Mouse (Mus musculus): ENCODE measurements around the gene Nhs. TPM values are rescaled to one million over a fixed set of nuclear protein-coding genes. Genes with fewer than 3 reads are reported as not detected.
A peak's percentile ranks its signal among the peaks of the same experiment; 100 is the strongest.

Gene Nhs
- polyA plus RNA-seq, 1 experiment from 2014 or later = 4.6 TPM

DNA sequence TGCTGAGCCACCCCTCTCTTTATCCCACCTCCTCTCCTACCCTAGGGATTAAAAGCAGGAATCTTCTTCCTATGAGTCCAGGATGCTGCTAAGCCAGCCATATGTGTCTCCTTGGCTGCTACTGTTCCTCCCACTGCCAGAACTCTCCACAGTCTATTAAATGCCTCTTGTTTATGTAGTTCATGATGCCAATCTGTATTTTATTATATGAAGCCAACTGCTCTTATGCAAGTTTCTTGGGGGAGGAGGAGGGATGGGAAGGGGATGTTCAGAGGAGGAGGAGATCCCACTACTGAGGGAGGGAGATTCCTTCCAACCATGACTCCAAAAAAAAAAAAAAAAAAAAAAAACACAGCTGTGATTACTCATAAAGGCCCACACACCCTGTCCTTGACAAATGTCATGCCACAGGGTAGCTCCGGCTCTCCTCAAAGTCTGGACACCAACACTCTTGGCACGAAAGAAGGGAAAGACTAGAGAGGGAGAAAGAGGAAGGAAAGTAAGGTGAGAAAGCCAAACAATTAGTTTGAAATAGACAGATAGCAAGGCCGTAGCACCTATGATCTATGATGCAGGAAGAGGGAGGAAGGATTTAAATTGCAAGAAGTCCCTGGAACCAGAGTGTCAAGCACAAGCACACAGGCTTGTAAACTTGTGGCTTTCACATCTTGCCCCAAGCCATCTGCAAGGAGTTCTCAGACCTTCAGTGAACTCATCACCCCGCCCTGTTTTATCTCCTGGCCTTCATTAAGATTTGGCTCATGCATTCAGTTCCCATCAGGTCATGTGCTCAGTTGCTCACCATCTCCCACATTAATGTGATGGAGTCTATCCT lies 74.3 kb downstream of the Nhs start:
- no peak for ATAC-seq (ENCODE audit: low FRiP score)
- Histone ChIP-seq H3K9me3 (replicated peaks) (no peaks in the 10 kb centered on the region), H3K27ac (replicated peaks) (no peak overlapping the region), H3K4me3 (replicated peaks) (no peak overlapping the region), H3K9ac (replicated peaks) (no peak overlapping the region), H3K4me2 (no peak overlapping the region), H3K27me3 (replicated peaks) (peaks cover 43% of the 10 kb centered on the region; the same call in 1 of the 2 replicates), H3K36me3 (no peaks in the 10 kb centered on the region), H3K4me1 (no peaks in the 10 kb centered on the region)
- 87% methylated on average over 4 of the region's 4 CpGs for WGBS

DNA sequence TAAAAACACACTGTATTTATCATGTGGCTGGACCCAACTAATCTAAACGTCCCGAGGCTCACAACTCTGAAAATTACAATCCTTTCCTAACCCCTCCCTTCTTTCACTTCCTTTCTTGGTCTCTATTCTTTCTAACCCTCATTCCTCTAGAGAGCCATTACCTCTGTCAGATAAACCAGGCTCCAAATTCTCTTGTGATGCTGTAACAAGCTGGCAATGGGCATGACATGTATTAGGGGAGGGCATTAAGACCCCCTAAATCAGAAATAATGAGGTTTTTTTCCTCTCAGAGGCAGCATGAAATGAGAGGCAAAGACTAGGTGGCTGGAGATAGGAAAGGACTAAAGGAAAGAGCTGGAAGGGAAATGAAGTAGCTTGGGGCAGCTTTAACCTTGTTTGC lies 96.4 kb downstream of the Nhs start:
- Histone ChIP-seq H3K36me3 (no peaks in the 10 kb centered on the region), H3K27me3 (replicated peaks) (peaks cover 18% of the 10 kb centered on the region; the same call in 1 of the 2 replicates), H3K4me1 (no peaks in the 10 kb centered on the region), H3K4me3 (replicated peaks) (no peak overlapping the region), H3K9ac (replicated peaks) (no peak overlapping the region), H3K4me2 (no peak overlapping the region), H3K27ac (replicated peaks) (no peak overlapping the region), H3K9me3 (replicated peaks) (no peaks in the 10 kb centered on the region)
- 61% methylated on average over 2 of the region's 2 CpGs for WGBS
- no peak for ATAC-seq (ENCODE audit: low FRiP score)

DNA sequence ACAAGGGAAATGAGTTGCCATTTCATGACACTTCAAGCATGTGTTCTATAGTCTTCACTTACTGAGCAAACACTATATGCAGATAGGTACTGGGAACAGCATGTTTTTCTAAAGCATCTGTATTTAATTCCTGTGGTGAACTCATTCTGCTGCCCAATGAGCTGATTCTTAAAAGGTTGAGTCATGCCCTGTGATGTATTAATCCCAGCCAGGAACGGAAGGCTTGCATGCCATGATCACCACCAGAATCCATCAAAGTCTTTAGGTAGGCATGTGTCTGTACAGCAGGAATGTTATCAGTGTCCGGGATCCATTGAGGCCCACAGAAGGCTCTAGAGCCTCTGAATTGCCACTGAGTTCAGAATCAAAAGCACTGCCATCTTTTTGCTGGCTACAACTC lies 103.9 kb downstream of the Nhs start:
- Histone ChIP-seq H3K27ac (replicated peaks) (no peak overlapping the region), H3K27me3 (replicated peaks) (peaks cover 13% of the 10 kb centered on the region; the same call in 1 of the 2 replicates), H3K36me3 (no peaks in the 10 kb centered on the region), H3K4me2 (no peak overlapping the region), H3K9me3 (replicated peaks) (no peaks in the 10 kb centered on the region), H3K4me3 (replicated peaks) (no peak overlapping the region), H3K4me1 (no peaks in the 10 kb centered on the region), H3K9ac (replicated peaks) (no peak overlapping the region)
- WGBS = 86% methylated on average over 2 of the region's 2 CpGs
- no peak for ATAC-seq (ENCODE audit: low FRiP score)

DNA sequence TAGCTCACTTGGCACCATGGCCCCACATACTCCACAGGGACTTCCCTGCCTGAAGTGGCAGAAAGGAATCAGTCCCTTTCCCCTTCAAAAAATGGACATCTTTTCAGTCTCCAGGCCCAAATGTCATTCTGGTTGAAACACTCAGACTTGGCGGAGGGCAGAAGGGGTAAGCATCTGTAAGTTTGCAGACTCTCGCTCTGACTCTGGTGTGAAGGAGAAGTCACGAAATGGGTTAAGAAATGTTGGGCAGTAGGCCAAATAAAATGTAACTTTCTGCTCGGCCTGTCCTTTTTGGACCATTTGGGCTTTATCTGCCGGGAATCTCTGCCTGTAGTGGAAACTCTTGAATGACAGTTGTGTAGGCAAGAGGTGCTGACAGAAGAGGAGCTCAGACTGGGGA lies 106.0 kb downstream of the Nhs start:
- H3K9ac ChIP-seq (replicated peaks) = no peak overlapping the region
- peaks cover 17% of the 10 kb centered on the region for H3K27me3 ChIP-seq (replicated peaks)
- no peaks in the 10 kb centered on the region for H3K4me1 ChIP-seq
- WGBS = 72% methylated on average over 5 of the region's 5 CpGs
- H3K27ac ChIP-seq (replicated peaks) = no peak overlapping the region
- no peak overlapping the region for H3K4me2 ChIP-seq
- no peaks in the 10 kb centered on the region for H3K9me3 ChIP-seq (replicated peaks)
- ATAC-seq (ENCODE audit: low FRiP score) = no peak
- H3K36me3 ChIP-seq = no peaks in the 10 kb centered on the region
- no peak overlapping the region for H3K4me3 ChIP-seq (replicated peaks)

DNA sequence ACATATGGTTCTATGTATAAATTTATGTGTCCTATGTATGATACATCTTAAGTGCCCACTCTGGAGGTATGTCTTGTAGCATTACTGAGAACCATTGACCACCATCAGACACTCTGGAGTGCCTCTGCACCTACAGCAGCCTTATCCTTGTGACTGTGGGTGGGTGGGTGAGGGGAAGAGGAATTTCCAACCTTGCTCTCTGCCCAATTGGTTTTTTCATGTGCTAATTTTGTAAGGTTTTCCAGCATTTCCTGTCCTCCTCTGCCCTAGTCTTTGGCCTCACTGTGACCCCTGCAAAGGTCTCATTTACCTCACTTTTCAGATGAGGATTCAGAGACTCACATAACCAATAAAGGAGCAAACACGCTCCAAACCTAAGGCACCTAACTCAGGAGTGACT lies 107.0 kb downstream of the Nhs start:
- Histone ChIP-seq H3K4me2 (no peak overlapping the region), H3K9ac (replicated peaks) (no peak overlapping the region), H3K27me3 (replicated peaks) (peaks cover 12% of the 10 kb centered on the region), H3K4me1 (no peaks in the 10 kb centered on the region), H3K36me3 (no peaks in the 10 kb centered on the region), H3K9me3 (replicated peaks) (no peaks in the 10 kb centered on the region), H3K4me3 (replicated peaks) (no peak overlapping the region), H3K27ac (replicated peaks) (no peak overlapping the region)
- 80% methylated on average over 1 of the region's 1 CpGs for WGBS
- no peak for ATAC-seq (ENCODE audit: low FRiP score)

DNA sequence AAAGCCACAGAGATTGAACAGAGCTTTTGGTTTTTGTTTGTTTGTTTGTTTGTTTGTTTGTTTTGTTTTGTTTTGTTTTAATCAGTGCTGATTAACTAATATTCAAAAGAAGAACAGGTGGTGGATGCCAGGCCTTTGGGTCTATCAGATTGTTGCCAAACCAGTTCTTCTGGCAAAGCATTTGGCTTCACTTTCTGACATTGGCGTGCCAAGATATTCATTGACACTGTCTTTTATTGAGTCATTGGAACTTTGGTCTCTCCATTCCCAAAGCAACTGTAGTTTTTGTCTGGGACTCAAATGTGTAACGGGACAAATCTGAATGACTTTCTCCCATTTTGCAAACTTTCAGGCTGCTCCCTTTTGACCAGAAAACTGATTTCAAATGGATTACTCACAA lies 109.9 kb downstream of the Nhs start:
- Histone ChIP-seq H3K9me3 (replicated peaks) (no peaks in the 10 kb centered on the region), H3K9ac (replicated peaks) (no peak overlapping the region), H3K4me3 (replicated peaks) (no peak overlapping the region), H3K4me2 (no peak overlapping the region), H3K36me3 (no peaks in the 10 kb centered on the region), H3K27me3 (replicated peaks) (peaks cover 13% of the 10 kb centered on the region), H3K4me1 (no peaks in the 10 kb centered on the region), H3K27ac (replicated peaks) (no peak overlapping the region)
- 72% methylated on average over 2 of the region's 2 CpGs for WGBS
- no peak for ATAC-seq (ENCODE audit: low FRiP score)

DNA sequence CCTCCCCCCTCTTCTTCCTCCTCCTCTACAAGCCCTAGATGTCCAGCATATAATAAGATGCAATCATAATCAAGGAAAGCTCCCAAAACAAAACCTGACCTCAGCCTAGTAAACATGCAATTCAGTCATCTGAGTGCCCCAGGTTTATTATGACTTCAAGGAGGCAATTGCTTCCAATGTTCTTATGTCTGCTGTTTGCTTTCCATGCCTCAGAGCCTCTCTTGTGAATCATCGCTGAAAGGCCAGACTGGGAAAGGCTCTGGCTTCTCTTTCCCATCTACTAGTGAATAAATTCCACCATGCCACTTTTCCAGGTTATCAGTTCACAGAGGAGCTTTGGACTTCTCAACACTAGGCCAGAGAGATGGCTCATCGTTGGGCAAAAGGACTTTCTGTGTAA lies 114.0 kb downstream of the Nhs start:
- ATAC-seq (ENCODE audit: low FRiP score) = no peak
- Histone ChIP-seq H3K4me2 (no peak overlapping the region), H3K4me1 (no peaks in the 10 kb centered on the region), H3K36me3 (no peaks in the 10 kb centered on the region), H3K9ac (replicated peaks) (no peak overlapping the region), H3K4me3 (replicated peaks) (no peak overlapping the region), H3K9me3 (replicated peaks) (no peaks in the 10 kb centered on the region), H3K27me3 (replicated peaks) (peaks cover 17% of the 10 kb centered on the region), H3K27ac (replicated peaks) (no peak overlapping the region)
- WGBS = 87% methylated on average over 2 of the region's 2 CpGs

DNA sequence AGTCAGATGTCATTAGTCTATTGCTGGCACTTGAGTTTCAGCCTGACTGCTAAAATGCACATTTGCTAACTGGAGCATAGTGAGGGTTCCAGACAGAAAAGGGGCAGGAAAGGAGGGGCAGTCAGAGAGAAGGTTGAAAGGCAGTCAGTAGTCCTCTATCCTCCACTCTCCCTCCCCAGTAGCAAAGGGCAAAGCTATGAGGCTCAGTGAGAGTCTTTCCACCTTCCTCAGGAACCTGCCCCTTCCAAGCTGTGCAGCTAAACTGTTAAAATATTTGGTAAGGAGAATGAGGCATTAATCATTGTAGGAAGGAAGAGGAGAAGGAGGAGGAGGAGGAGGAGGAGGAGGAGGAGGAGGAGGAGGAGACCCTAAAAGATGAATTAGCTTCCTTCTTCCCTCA lies 115.4 kb downstream of the Nhs start:
- no peak for ATAC-seq (ENCODE audit: low FRiP score)
- H3K4me2 ChIP-seq = no peak overlapping the region
- H3K9me3 ChIP-seq (replicated peaks) = no peaks in the 10 kb centered on the region
- peaks cover 12% of the 10 kb centered on the region; the same call in 1 of the 2 replicates for H3K27me3 ChIP-seq (replicated peaks)
- no peaks in the 10 kb centered on the region for H3K4me1 ChIP-seq
- H3K27ac ChIP-seq (replicated peaks) = no peak overlapping the region
- H3K9ac ChIP-seq (replicated peaks) = no peak overlapping the region
- no peaks in the 10 kb centered on the region for H3K36me3 ChIP-seq
- H3K4me3 ChIP-seq (replicated peaks) = no peak overlapping the region

DNA sequence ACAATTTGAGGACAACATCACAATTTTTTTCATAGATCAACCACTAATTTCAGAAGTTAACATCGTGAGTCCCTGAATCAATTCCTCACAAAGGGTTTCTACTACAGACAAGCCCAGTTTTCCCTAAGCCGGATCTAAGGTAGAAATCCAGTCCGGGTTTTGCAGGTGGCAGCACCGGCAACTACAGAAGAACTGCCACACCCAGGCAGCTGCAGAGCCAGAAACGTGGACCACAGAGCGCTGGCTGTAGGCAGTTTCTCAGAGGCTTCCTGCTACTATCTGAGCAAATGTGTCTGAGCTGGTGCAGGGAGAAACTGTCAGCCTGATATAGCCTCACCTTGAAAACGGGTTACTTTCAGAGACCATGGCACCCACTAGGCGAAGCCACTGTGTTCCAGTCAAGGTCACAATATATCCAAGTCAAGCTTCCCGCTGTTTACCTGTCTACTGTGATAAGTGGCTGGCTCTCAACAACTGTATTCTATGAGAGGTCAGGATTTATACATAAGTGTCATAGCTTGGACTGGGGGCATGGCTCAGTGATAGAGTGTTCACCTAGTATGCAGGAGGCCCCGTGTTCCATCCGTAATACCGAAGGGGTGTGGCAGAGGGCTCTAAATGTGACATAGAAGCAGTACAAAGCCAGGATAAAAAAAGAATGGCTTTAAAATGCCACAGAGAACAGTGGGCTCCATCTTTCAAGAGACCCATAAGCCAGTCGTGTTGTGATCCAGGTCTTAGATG lies 134.1 kb downstream of the Nhs start:
- H3K27me3 ChIP-seq (replicated peaks) = peaks cover 44% of the 10 kb centered on the region
- 36% methylated on average over 13 of the region's 13 CpGs for WGBS
- H3K9me3 ChIP-seq (replicated peaks) = no peaks in the 10 kb centered on the region
- no peaks in the 10 kb centered on the region for H3K36me3 ChIP-seq
- H3K27ac ChIP-seq (replicated peaks) = no peak overlapping the region
- H3K4me3 ChIP-seq (replicated peaks) = no peak overlapping the region
- H3K4me2 ChIP-seq = peak overlapping the region; percentile 31
- ATAC-seq (ENCODE audit: low FRiP score) = 0 out of 2 replicates have a peak, but pooled peaks have one; percentile 35
- no peaks in the 10 kb centered on the region for H3K4me1 ChIP-seq
- H3K9ac ChIP-seq (replicated peaks) = no peak overlapping the region

DNA sequence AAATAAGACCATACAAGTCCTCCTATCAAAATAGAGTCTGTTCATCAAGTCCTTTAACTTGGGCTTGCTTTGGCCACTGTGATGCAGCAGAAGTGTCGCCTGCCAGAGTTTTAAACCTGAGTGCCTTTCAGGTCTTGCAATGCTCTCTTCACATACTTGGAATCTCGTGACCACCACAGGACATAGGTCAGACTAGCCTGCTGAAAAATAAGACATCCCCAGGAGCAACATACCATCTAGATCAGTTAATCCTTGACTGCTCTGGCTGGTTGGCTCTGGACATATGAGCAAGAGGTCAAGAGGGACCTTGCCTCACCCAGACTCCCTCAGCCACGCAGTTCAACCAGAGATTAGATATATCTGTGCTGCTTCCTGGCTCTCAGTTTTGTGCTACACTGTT lies 137.8 kb downstream of the Nhs start:
- 0 out of 2 replicates have a peak, but pooled peaks cover 6% of the 10 kb centered on the region for H3K4me1 ChIP-seq
- H3K4me3 ChIP-seq (replicated peaks) = no peak overlapping the region
- no peak overlapping the region for H3K27ac ChIP-seq (replicated peaks)
- peaks cover 37% of the 10 kb centered on the region for H3K27me3 ChIP-seq (replicated peaks)
- H3K9me3 ChIP-seq (replicated peaks) = no peaks in the 10 kb centered on the region
- ATAC-seq (ENCODE audit: low FRiP score) = no peak
- H3K36me3 ChIP-seq = no peaks in the 10 kb centered on the region
- 81% methylated on average over 3 of the region's 3 CpGs for WGBS
- no peak overlapping the region for H3K9ac ChIP-seq (replicated peaks)
- no peak overlapping the region for H3K4me2 ChIP-seq

DNA sequence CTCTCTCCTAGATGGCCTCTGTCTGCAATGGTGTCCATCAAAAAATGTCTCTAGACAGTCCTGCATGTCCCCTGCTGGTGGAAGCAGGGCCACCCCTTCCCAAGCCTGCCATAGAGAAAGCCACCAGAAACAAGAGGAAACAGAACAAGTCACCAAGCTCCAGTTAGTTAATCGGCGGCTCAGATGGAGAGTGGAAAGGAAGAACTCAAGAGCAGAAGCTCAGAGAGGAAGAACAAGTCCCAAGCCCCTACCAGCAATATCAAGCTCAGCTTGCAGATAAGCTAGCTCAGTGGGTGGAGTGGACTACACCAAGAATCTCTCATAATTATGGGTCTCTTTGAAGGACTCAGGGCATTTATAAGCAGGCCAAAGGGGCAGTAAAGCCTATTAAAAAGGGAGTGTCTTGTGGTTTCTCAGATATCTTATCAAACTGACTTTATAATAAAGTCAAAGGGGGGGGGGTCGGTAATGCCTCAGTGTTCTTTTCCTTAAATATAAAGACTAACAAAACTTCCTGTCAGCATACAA lies 139.4 kb downstream of the Nhs start:
- WGBS = 94% methylated on average over 3 of the region's 3 CpGs

DNA sequence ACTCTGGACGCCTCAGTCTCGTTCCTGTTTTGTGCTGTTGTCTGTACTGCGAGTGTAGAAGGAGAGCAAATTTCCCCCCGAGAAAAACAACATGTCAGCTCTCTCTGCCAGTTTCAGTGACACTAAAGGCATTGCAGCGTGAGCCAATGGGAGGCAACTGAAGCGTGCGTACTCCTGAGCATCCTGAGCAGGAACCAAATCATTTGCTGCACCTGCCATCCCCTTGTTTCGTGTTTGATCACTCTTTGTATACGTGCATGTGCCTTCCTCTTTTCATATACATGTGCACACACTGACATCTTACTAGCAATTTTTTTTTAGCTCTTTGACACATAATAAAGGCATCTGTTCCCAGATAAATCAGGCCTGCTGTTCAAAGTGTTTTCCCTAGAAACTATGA lies 142.1 kb downstream of the Nhs start:
- Histone ChIP-seq H3K27ac (replicated peaks) (no peak overlapping the region), H3K9ac (replicated peaks) (no peak overlapping the region), H3K4me2 (peak overlapping the region; percentile 36), H3K27me3 (replicated peaks) (peaks cover 47% of the 10 kb centered on the region), H3K36me3 (no peaks in the 10 kb centered on the region), H3K4me1 (0 out of 2 replicates have a peak, but pooled peaks cover 6% of the 10 kb centered on the region), H3K4me3 (replicated peaks) (no peak overlapping the region), H3K9me3 (replicated peaks) (no peaks in the 10 kb centered on the region)
- peak; percentile 53; the same call in 1 of the 2 replicates for ATAC-seq (ENCODE audit: low FRiP score)
- 39% methylated on average over 9 of the region's 9 CpGs for WGBS

More for the DNA sequence above, 139.4 kb downstream of the Nhs start:
- no peak overlapping the region for H3K4me3 ChIP-seq (replicated peaks)
- H3K36me3 ChIP-seq = no peaks in the 10 kb centered on the region
- no peak for ATAC-seq (ENCODE audit: low FRiP score)
- H3K27me3 ChIP-seq (replicated peaks) = peaks cover 43% of the 10 kb centered on the region
- no peak overlapping the region for H3K27ac ChIP-seq (replicated peaks)
- no peak overlapping the region for H3K4me2 ChIP-seq
- H3K4me1 ChIP-seq = 0 out of 2 replicates have a peak, but pooled peaks cover 6% of the 10 kb centered on the region
- no peaks in the 10 kb centered on the region for H3K9me3 ChIP-seq (replicated peaks)
- H3K9ac ChIP-seq (replicated peaks) = no peak overlapping the region
